Mouse (Mus musculus): ENCODE data around the gene Osbpl6. TPM values are rescaled to one million over a fixed set of nuclear protein-coding genes. Genes with fewer than 3 reads are reported as not detected.

The Osbpl6 gene
- polyA plus RNA-seq, 1 experiment, result 0.20 TPM

DNA sequence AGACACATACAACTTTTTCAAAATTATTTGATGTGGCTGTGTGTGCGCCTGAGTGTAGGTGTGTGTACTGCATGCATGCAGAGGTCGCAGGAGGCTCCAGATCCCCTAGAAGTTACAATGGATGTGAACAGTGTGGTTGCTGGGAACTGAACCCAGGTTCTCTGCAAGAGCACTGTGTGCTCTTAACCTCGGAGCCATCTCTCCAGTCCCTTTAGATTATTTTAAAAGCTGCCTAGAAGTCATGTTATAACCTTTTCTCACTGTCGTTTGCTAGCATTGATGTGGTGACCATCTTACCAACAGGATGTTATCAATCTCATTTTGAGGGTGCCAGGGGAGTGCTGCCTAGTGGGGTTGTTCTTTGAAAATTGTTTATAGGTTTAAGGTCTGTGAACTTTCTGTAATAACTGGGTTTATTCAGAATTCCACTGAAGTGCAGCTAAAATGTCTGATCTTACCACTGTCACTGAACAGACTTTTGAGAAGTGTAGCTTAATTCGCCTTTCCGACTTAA is 15.2 kb downstream of the Osbpl6 start:
- no peaks in the 10 kb centered on the region for H3K36me3 ChIP-seq (ENCODE audit: control insufficient read depth, insufficient read depth, low read length)
- TF ChIP-seq CTCF (IDR thresholded peaks at IDR 0.05; ENCODE audit: control insufficient read depth, insufficient read depth, insufficient replicate concordance, low read depth, low read length) (no peak), POLR2A (IDR thresholded peaks at IDR 0.05; ENCODE audit: control insufficient read depth, low read depth, low read length) (no peak)
- H3K27me3 ChIP-seq (ENCODE audit: control insufficient read depth, insufficient read depth, low read length), result no peaks in the 10 kb centered on the region
- no peak overlapping the region for H3K27ac ChIP-seq (ENCODE audit: control insufficient read depth, insufficient read depth, low read depth, low read length)
- H3K4me1 ChIP-seq (ENCODE audit: control insufficient read depth, insufficient read depth, low read length), result no peaks in the 10 kb centered on the region
- H3K4me3 ChIP-seq (ENCODE audit: control insufficient read depth, low read depth, low read length), result no peak overlapping the region

DNA sequence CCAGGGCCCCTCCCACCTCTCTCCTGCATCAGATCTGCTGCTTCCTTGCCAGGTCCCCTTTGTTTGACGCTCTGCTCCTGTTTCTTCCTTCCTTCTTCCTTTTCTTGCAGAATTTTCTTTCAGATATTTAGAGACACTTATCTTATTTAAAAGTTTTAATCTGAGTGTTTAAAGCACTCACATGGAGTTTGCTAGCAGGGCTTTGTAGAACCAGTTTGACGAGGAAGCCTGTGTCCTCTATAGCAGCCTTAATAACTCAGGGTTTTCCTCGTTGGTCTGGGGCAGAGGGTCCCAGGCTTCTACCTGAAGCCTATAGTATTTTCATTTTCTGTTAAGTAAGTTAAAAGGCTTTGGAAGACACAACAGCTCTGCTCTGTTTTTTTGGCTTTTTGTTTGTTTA is 20.5 kb downstream of the Osbpl6 start:
- TF ChIP-seq CTCF (IDR thresholded peaks at IDR 0.05; ENCODE audit: control insufficient read depth, insufficient read depth, insufficient replicate concordance, low read depth, low read length) (no peak), POLR2A (IDR thresholded peaks at IDR 0.05; ENCODE audit: control insufficient read depth, low read depth, low read length) (no peak)
- Histone ChIP-seq H3K36me3 (ENCODE audit: control insufficient read depth, insufficient read depth, low read length) (no peaks in the 10 kb centered on the region), H3K4me1 (ENCODE audit: control insufficient read depth, insufficient read depth, low read length) (no peaks in the 10 kb centered on the region), H3K27me3 (ENCODE audit: control insufficient read depth, insufficient read depth, low read length) (no peaks in the 10 kb centered on the region), H3K27ac (ENCODE audit: control insufficient read depth, insufficient read depth, low read depth, low read length) (no peak overlapping the region), H3K4me3 (ENCODE audit: control insufficient read depth, low read depth, low read length) (no peak overlapping the region)

DNA sequence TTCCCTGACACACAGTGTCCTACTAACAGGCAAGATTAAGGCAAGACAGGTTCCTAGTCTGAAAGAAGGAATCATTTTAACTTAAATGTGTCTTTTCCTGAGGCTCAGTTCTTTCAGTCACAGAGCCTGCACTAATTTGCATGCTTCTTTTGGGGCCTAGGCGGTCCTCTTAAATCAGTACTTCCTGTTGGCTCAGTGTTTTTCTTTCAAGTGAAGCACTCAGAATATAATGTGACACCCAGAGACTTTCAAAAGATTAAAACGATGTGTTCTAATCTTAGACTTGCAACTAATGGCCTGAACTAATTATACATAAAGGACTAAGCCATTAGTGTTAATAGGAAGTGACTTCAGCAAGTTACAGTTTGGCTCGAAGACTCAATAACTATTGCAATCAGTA is 23.0 kb downstream of the Osbpl6 start:
- TF ChIP-seq CTCF (IDR thresholded peaks at IDR 0.05; ENCODE audit: control insufficient read depth, insufficient read depth, insufficient replicate concordance, low read depth, low read length) (no peak), POLR2A (IDR thresholded peaks at IDR 0.05; ENCODE audit: control insufficient read depth, low read depth, low read length) (no peak)
- H3K4me3 ChIP-seq (ENCODE audit: control insufficient read depth, low read depth, low read length), result no peak overlapping the region
- no peaks in the 10 kb centered on the region for H3K36me3 ChIP-seq (ENCODE audit: control insufficient read depth, insufficient read depth, low read length)
- no peaks in the 10 kb centered on the region for H3K27me3 ChIP-seq (ENCODE audit: control insufficient read depth, insufficient read depth, low read length)
- H3K4me1 ChIP-seq (ENCODE audit: control insufficient read depth, insufficient read depth, low read length), result no peaks in the 10 kb centered on the region
- H3K27ac ChIP-seq (ENCODE audit: control insufficient read depth, insufficient read depth, low read depth, low read length), result no peak overlapping the region

DNA sequence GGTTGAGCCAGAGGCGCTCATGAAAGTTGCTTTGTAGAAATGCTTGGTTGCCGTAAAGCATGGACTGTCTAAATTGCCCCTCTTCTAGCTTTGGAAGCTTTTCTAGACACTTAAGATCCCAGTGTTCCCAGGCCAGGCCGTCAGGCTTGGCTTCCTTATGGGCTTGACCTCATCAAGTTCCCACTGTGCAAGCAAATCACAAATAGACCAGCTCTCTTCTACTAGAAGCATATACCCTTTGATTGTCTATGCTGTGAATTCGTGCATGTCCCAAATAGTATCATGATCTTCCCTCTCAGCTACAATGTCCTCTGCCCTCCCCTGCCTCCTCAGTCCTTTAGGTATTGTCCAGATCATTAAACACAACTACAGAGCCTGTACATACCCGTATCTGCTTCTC is 23.5 kb downstream of the Osbpl6 start:
- Histone ChIP-seq H3K36me3 (ENCODE audit: control insufficient read depth, insufficient read depth, low read length) (no peaks in the 10 kb centered on the region), H3K4me1 (ENCODE audit: control insufficient read depth, insufficient read depth, low read length) (no peaks in the 10 kb centered on the region), H3K4me3 (ENCODE audit: control insufficient read depth, low read depth, low read length) (no peak overlapping the region), H3K27me3 (ENCODE audit: control insufficient read depth, insufficient read depth, low read length) (no peaks in the 10 kb centered on the region), H3K27ac (ENCODE audit: control insufficient read depth, insufficient read depth, low read depth, low read length) (no peak overlapping the region)
- TF ChIP-seq POLR2A (IDR thresholded peaks at IDR 0.05; ENCODE audit: control insufficient read depth, low read depth, low read length) (no peak), CTCF (IDR thresholded peaks at IDR 0.05; ENCODE audit: control insufficient read depth, insufficient read depth, insufficient replicate concordance, low read depth, low read length) (no peak)

DNA sequence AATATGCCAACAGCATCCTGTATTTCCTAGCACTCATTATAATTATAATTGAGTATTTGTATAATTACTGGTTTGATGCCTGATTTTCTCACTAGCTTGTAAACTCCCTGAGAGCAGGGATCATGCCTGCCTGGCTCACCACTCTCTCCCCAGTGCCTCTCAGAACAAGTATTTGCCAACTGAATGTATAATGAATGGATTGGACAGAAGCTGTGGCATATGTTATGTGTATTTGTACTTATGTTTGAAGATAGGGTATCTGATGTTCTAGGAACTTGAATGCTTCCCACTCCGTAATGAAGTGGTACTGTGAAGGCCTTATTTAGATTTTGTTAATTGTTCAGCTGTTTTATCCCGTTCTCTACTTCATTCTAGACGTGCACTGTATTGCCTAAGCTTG is 24.2 kb downstream of the Osbpl6 start:
- no peak overlapping the region for H3K27ac ChIP-seq (ENCODE audit: control insufficient read depth, insufficient read depth, low read depth, low read length)
- no peaks in the 10 kb centered on the region for H3K4me1 ChIP-seq (ENCODE audit: control insufficient read depth, insufficient read depth, low read length)
- no peaks in the 10 kb centered on the region for H3K36me3 ChIP-seq (ENCODE audit: control insufficient read depth, insufficient read depth, low read length)
- TF ChIP-seq POLR2A (IDR thresholded peaks at IDR 0.05; ENCODE audit: control insufficient read depth, low read depth, low read length) (no peak), CTCF (IDR thresholded peaks at IDR 0.05; ENCODE audit: control insufficient read depth, insufficient read depth, insufficient replicate concordance, low read depth, low read length) (no peak)
- no peak overlapping the region for H3K4me3 ChIP-seq (ENCODE audit: control insufficient read depth, low read depth, low read length)
- H3K27me3 ChIP-seq (ENCODE audit: control insufficient read depth, insufficient read depth, low read length), result no peaks in the 10 kb centered on the region

DNA sequence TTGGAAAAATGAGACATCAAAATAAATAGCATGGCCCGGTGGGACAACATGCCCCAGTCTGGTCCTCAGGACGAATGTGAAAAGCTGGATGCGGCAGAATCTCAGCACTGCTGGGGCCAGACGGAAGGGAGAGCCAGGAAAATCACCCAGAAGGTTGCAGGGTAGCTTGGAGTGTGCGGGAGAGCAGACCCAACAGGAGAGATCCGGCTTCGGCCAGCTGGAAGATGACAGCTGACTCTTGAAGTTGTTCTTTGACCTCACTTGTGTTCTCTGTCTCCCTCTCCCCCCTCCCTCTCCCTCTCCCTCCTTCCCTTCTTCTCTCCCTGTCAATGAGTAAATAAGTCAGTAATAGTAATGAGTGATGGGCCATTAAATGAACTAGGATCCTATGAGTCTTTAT is 27.9 kb downstream of the Osbpl6 start:
- TF ChIP-seq POLR2A (IDR thresholded peaks at IDR 0.05; ENCODE audit: control insufficient read depth, low read depth, low read length) (no peak), CTCF (IDR thresholded peaks at IDR 0.05; ENCODE audit: control insufficient read depth, insufficient read depth, insufficient replicate concordance, low read depth, low read length) (no peak)
- H3K4me1 ChIP-seq (ENCODE audit: control insufficient read depth, insufficient read depth, low read length), result no peaks in the 10 kb centered on the region
- H3K4me3 ChIP-seq (ENCODE audit: control insufficient read depth, low read depth, low read length), result no peak overlapping the region
- H3K27me3 ChIP-seq (ENCODE audit: control insufficient read depth, insufficient read depth, low read length), result no peaks in the 10 kb centered on the region
- H3K27ac ChIP-seq (ENCODE audit: control insufficient read depth, insufficient read depth, low read depth, low read length), result no peak overlapping the region
- H3K36me3 ChIP-seq (ENCODE audit: control insufficient read depth, insufficient read depth, low read length), result no peaks in the 10 kb centered on the region

DNA sequence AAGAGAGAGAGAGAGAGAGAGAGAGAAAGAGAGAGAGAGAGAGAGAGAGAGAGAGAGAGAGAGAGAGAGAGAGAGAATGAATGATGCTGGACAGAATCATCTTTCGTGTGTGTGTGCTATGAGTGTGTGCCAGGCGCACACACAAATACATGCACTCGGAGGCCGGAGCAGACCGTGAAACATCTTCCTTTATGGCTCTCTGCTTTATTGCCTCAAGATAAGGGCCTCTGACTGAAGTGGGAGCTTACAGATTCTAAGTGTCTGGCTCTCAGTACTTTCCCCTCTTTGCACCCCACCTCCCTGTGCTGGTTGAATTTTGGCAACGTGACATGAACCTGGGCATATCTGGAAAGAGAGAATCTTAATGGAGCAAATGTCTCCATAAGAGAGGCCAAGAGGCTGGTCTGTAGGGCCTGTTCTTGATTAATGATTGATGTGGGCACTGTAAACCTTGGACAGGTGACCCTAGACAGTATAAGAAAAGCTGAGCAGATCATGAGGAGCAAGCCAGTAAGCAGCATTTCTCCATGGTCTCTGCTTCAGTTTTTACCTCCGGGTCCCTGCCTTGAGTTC is 29.4 kb downstream of the Osbpl6 start:
- Histone ChIP-seq H3K4me3 (ENCODE audit: control insufficient read depth, low read depth, low read length) (no peak overlapping the region), H3K27me3 (ENCODE audit: control insufficient read depth, insufficient read depth, low read length) (no peaks in the 10 kb centered on the region), H3K4me1 (ENCODE audit: control insufficient read depth, insufficient read depth, low read length) (no peaks in the 10 kb centered on the region), H3K27ac (ENCODE audit: control insufficient read depth, insufficient read depth, low read depth, low read length) (no peak overlapping the region), H3K36me3 (ENCODE audit: control insufficient read depth, insufficient read depth, low read length) (no peaks in the 10 kb centered on the region)
- TF ChIP-seq CTCF (IDR thresholded peaks at IDR 0.05; ENCODE audit: control insufficient read depth, insufficient read depth, insufficient replicate concordance, low read depth, low read length), result no peak

DNA sequence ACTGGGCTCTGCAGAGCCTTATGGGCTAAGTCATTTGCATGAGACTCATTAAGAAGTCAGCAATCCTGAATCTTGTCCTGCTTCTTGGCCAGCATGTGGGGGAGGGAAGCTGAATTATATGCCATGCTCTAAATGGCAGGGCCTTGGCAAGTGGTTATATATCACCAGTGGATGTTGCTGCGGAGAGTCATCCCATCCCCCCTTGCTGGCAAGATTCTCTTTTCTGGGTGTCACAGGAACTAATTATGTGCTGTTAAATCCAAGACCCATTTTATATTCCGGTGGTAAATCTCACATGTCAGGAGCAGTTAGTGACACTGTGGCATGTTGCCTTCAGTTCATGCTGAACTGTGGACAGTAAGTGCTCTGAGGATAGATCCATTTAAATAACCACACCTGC is 31.1 kb downstream of the Osbpl6 start:
- no peak overlapping the region for H3K27ac ChIP-seq (ENCODE audit: control insufficient read depth, insufficient read depth, low read depth, low read length)
- no peaks in the 10 kb centered on the region for H3K4me1 ChIP-seq (ENCODE audit: control insufficient read depth, insufficient read depth, low read length)
- H3K36me3 ChIP-seq (ENCODE audit: control insufficient read depth, insufficient read depth, low read length), result no peaks in the 10 kb centered on the region
- no peak overlapping the region for H3K4me3 ChIP-seq (ENCODE audit: control insufficient read depth, low read depth, low read length)
- TF ChIP-seq CTCF (IDR thresholded peaks at IDR 0.05; ENCODE audit: control insufficient read depth, insufficient read depth, insufficient replicate concordance, low read depth, low read length) (no peak), POLR2A (IDR thresholded peaks at IDR 0.05; ENCODE audit: control insufficient read depth, low read depth, low read length) (no peak)
- H3K27me3 ChIP-seq (ENCODE audit: control insufficient read depth, insufficient read depth, low read length), result no peaks in the 10 kb centered on the region

All from testis, adult 2 months (tissue).